Mouse (Mus musculus) ZHBTc4 (cell line): ENCODE measurements around the gene Gm20388.

Source experiments
- DNase-seq: peaks from one replicate; pipeline ENCODE4 v3.0.0-alpha.2; 2011; ENCODE audit warnings: low read depth, low spot score

The Gm20388 gene

GRCm38 (mm10) chr8:121335684-121336083 lies 1425.0 kb downstream of the Gm20388 start:
- DNase-seq, result peak; percentile 79

GRCm38 (mm10) chr8:121342931-121343330 lies 1432.3 kb downstream of the Gm20388 start:
- DNase-seq, result no peak

GRCm38 (mm10) chr8:121344486-121344885 lies 1433.8 kb downstream of the Gm20388 start:
- DNase-seq, result no peak

GRCm38 (mm10) chr8:121346175-121346574 lies 1435.5 kb downstream of the Gm20388 start:
- no peak for DNase-seq

GRCm38 (mm10) chr8:121346862-121347261 lies 1436.2 kb downstream of the Gm20388 start:
- DNase-seq, result no peak

- DNase-seq, result no peak
Measured at GRCm38 (mm10) chr8:121348998-121349397, 1438.4 kb downstream of the Gm20388 start.

- DNase-seq, result no peak
Measured at GRCm38 (mm10) chr8:121350803-121351202, 1440.2 kb downstream of the Gm20388 start.

- no peak for DNase-seq
Measured at GRCm38 (mm10) chr8:121354844-121355243, 1444.2 kb downstream of the Gm20388 start.

GRCm38 (mm10) chr8:121357451-121357850 lies 1446.8 kb downstream of the Gm20388 start:
- no peak for DNase-seq

- DNase-seq, result no peak
Measured at GRCm38 (mm10) chr8:121358609-121359008, 1448.0 kb downstream of the Gm20388 start.

- DNase-seq, result peak; percentile 30
Measured at GRCm38 (mm10) chr8:121359131-121359981, 1448.7 kb downstream of the Gm20388 start.

- no peak for DNase-seq
Measured at GRCm38 (mm10) chr8:121360001-121360400, 1449.4 kb downstream of the Gm20388 start.

- no peak for DNase-seq
Measured at GRCm38 (mm10) chr8:121361166-121361565, 1450.5 kb downstream of the Gm20388 start.

- no peak for DNase-seq
Measured at GRCm38 (mm10) chr8:121364646-121365045, 1454.0 kb downstream of the Gm20388 start.

- DNase-seq, result no peak
Measured at GRCm38 (mm10) chr8:121365150-121365549, 1454.5 kb downstream of the Gm20388 start.

- DNase-seq, result no peak
Measured at GRCm38 (mm10) chr8:121366655-121367054, 1456.0 kb downstream of the Gm20388 start.

GRCm38 (mm10) chr8:121368799-121369198 lies 1458.2 kb downstream of the Gm20388 start:
- no peak for DNase-seq

- no peak for DNase-seq
Measured at GRCm38 (mm10) chr8:121369378-121369777, 1458.7 kb downstream of the Gm20388 start.

- no peak for DNase-seq
Measured at GRCm38 (mm10) chr8:121371287-121371686, 1460.6 kb downstream of the Gm20388 start.

GRCm38 (mm10) chr8:121371911-121372638 lies 1461.4 kb downstream of the Gm20388 start:
- DNase-seq, result no peak

- DNase-seq, result no peak
Measured at GRCm38 (mm10) chr8:121372639-121372986, 1462.0 kb downstream of the Gm20388 start.

GRCm38 (mm10) chr8:121374284-121374683 lies 1463.6 kb downstream of the Gm20388 start:
- peak; percentile 75 for DNase-seq

- peak; percentile 61 for DNase-seq
Measured at GRCm38 (mm10) chr8:121374777-121375176, 1464.1 kb downstream of the Gm20388 start.
